Mouse (Mus musculus) E14TG2a.4 (cell line): ENCODE data around the gene Tmem248.

Source experiments
- H3K27me3 ChIP-seq: 2 replicates; pipeline ENCODE4 v1.6.1; 2014; ENCODE audit warnings: low read length, control low read depth; ENCODE audit not compliant: insufficient read depth
- H3K36me3 ChIP-seq: 2 replicates; pipeline ENCODE4 v1.6.1; 2014; ENCODE audit warnings: low read length, control low read depth; ENCODE audit not compliant: insufficient read depth
- H3K4me1 ChIP-seq: replicated peaks from 2 replicates; pipeline ENCODE4 v1.6.1; 2014; ENCODE audit warnings: low read depth, low read length, control low read depth
- H3K4me3 ChIP-seq: replicated peaks from 2 replicates; pipeline ENCODE4 v1.5.1; 2014; ENCODE audit warnings: mild to moderate bottlenecking, low read length
- H3K9me3 ChIP-seq: 2 replicates; pipeline ENCODE4 v1.6.1; 2014; ENCODE audit warnings: low read length, control low read depth
- CTCF ChIP-seq: conservative IDR thresholded peaks from 2 replicates; pipeline ENCODE4 v1.5.1; 2014; ENCODE audit warnings: low read length
- NANOG ChIP-seq: IDR thresholded peaks from 2 replicates; pipeline ENCODE4 v1.6.1; 2014; ENCODE audit warnings: borderline replicate concordance, low read length, mixed read lengths
- POU5F1 ChIP-seq: IDR thresholded peaks from 2 replicates; pipeline ENCODE4 v1.6.1; 2014; ENCODE audit warnings: low read length, borderline replicate concordance

The Tmem248 gene

DNA sequence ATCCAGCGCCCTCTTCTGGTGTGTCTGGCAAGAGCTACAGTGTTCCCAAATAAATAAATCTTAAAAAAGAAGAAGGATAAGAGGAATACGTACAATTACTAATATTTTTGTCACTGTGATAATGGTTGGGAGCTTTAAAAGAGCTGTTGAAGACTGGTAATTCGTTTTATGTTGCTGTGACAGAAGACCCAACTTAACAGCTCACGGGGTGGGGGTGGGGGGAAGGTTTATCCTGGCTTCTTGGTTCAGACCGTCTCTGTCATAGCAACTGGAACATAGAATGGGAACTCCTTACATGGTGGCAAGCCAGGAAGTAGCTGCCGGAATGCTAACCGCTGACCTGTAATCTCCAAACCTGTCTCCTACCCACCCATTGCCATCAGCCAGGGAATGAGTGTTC is at the start of gene Tmem248:
TSS of gene Tmem248 (plus strand) at position 301 of the 400 bp plus-strand sequence.
- Histone ChIP-seq H3K4me1 (peaks cover 56% of the 10 kb centered on the region), H3K4me3 (no peak within 1 kb of the TSS), H3K9me3 (no peaks in the 10 kb centered on the region), H3K36me3 (peaks cover 30% of the 10 kb centered on the region), H3K27me3 (no peaks in the 10 kb centered on the region)
- TF ChIP-seq CTCF = peak; percentile 30
- no peak for TF ChIP-seq NANOG
- no peak for TF ChIP-seq POU5F1

DNA sequence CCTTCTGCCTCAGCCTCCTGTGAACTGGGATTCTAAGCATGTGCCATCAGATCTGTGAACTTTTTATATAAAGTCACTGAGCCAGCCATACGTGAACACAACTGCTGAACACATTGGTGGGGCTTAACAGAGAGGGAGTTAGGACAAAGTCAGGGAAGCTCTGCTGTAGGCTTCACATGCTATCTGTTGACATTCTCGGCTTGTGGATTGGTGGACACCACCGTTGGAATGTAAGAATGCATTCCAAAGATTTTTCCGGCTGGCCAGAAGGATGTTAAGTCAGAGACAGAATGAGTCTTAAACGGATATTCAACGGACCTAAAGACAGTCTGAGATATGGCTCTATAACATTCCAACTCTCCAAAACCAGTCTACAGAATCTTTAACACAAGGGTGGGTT is 47.8 kb upstream of the Tmem248 start:
- no peaks in the 10 kb centered on the region for H3K36me3 ChIP-seq
- TF ChIP-seq CTCF = no peak
- no peak for TF ChIP-seq NANOG
- TF ChIP-seq POU5F1 = no peak

DNA sequence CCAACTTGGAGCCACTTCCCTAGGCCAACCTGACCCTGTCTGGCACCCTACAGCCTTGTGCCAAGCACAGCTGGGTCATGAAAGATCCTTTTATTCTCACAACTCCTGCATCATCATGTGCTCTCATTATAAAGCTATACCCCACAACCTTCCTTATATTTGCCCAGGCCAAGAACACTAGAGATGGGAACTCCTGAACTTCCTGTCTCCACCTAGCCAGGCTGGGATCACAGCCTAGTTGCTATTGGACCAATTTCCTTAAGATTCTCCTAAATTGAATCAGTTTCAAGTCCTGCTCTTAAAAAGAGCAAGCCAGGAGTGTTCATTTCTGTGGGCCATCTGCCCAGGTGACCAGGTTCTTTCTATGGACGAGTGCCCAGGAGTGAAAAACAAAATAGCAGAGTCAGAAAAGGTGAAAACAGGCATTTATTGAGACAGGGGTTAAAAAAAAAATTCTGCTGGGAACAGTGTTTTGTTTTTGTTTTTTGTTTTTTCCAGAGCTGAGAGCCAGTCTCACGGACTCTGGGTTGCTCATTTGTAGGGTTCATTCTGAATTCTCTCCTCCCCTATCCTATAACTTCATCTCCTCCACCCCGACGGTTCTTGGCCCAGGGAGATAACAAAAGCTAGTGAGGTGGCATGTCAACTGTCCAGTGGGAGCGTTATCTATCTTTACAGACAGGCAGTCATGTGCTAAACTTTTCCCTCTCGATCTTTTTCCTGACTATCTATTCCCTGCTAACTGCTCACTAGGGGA is 46.0 kb upstream of the Tmem248 start:
- Histone ChIP-seq H3K36me3 (no peaks in the 10 kb centered on the region), H3K27me3 (no peaks in the 10 kb centered on the region), H3K4me1 (peaks cover 42% of the 10 kb centered on the region), H3K9me3 (peaks cover 5% of the 10 kb centered on the region), H3K4me3 (peak overlapping the region; percentile 96)
- TF ChIP-seq NANOG (no peak), CTCF (no peak), POU5F1 (no peak)

More for the DNA sequence above, 47.8 kb upstream of the Tmem248 start:
- Histone ChIP-seq H3K4me1 (peaks cover 27% of the 10 kb centered on the region), H3K9me3 (peaks cover 5% of the 10 kb centered on the region), H3K27me3 (no peaks in the 10 kb centered on the region), H3K4me3 (no peak overlapping the region)

DNA sequence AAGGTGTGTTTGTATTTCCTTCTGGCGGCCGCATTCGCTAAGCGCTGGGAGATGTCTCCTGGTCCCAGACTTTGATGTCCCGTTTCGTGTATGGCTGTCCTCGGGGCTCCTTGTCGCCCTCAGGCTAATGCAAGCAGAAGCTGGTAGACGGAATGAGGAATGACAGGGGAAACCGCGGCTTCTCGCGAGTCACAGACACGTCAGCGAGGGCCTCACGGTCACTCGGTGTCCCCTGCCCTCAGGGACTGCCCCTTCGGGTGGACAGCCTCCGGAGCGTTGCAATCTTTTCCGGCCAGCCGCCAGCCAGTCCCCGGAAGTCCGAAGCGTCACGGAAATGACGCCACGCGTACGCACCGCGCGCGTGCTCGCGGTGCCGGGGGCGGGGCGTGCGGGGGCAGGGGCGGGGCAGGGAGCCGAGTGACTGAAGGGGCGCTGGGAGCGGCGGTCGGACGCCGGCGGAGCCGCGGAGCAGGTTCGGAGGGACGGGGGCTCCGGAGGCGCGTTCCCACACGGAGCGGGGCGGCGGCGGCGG is 45.4 kb upstream of the Tmem248 start, which contains the start of gene Rabgef1:
TSS of gene Rabgef1 (plus strand) at position 376 of the 532 bp plus-strand sequence.
- H3K27me3 ChIP-seq = no peaks in the 10 kb centered on the region
- H3K36me3 ChIP-seq = no peaks in the 10 kb centered on the region
- peak within 1 kb of the TSS; percentile 96 for H3K4me3 ChIP-seq
- peaks cover 5% of the 10 kb centered on the region for H3K9me3 ChIP-seq
- H3K4me1 ChIP-seq = peaks cover 47% of the 10 kb centered on the region
- TF ChIP-seq POU5F1 (no peak), NANOG (no peak), CTCF (no peak)

DNA sequence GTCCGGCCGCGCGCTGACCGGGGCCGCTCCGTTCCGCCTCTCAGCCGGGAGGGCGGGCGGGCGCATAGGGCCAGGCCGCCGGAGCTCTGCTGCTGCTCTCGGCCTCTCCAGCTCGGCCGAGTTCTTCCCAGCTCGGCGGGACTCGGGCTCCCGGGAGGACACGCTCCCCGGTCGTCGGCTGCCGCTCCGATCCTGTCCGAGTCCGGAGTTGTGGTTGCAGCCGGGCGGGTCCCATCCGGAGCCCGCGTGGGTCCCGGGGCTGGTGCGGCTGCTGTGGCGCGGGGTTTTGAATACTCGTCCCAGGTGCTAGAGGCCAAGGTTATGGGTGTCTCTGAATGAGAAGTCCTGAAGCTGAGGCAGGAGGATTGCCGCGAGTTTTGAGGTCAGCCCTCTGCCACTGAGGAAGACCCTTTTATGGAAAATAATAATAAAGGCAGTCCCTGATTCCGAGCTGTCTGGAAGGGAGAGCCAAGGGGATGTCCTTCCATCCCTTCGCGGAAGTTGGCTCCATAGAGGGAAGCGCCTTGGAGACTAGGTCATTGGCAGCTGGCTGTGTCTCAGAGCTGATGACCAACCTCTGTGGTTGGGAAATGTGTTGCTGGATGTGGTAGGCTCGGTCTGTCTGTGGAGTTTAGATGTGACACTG is 44.8 kb upstream of the Tmem248 start:
- TF ChIP-seq CTCF (no peak), POU5F1 (no peak), NANOG (no peak)
- H3K9me3 ChIP-seq = peaks cover 5% of the 10 kb centered on the region
- H3K4me1 ChIP-seq = peaks cover 51% of the 10 kb centered on the region
- peak overlapping the region; percentile 96 for H3K4me3 ChIP-seq
- H3K27me3 ChIP-seq = no peaks in the 10 kb centered on the region
- no peaks in the 10 kb centered on the region for H3K36me3 ChIP-seq

DNA sequence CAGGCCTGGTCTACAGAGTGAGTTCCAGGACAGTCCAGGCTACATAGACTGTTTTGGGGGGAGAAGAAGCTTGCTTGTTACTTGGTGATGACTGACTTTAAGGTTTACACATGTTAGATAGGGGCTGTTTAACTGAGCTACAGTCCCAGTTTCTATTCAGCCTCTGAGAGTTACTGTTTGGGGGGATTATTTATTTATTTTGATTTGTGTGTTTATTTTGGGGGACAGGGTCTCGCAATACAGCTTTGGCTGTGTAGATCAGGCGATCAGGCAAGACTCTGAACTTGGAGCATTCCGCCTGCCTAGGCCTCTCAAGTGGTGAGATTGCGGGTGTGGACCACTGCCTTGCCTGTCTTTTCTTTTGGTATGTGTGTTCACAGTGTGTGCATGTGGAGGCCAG is 43.9 kb upstream of the Tmem248 start:
- Histone ChIP-seq H3K4me1 (peaks cover 59% of the 10 kb centered on the region), H3K36me3 (no peaks in the 10 kb centered on the region), H3K4me3 (peak overlapping the region; percentile 96), H3K9me3 (peaks cover 4% of the 10 kb centered on the region), H3K27me3 (no peaks in the 10 kb centered on the region)
- no peak for TF ChIP-seq NANOG
- TF ChIP-seq POU5F1 = no peak
- no peak for TF ChIP-seq CTCF

DNA sequence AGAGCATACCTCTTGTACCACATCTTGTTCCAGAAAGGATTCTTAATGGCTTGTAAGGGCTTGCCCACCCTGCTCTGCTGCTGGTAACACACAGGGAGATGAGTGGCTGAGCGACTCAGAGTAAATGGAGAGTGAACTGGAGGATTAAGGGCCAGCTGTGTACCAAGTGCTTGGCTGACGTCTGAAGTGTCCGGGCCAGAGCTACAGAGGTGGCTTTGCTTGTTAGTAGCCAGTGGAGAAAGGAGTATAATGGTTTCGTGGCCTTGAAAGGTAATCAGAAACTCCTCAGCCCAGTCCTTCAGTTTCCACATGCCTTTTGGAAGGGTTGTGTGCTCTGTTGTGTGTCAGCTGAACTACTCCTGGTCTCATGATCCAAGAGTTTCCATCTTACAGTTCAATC is 39.0 kb upstream of the Tmem248 start:
- TF ChIP-seq NANOG (no peak), POU5F1 (no peak), CTCF (no peak)
- no peak overlapping the region for H3K4me3 ChIP-seq
- no peaks in the 10 kb centered on the region for H3K27me3 ChIP-seq
- peaks cover 84% of the 10 kb centered on the region for H3K4me1 ChIP-seq
- H3K36me3 ChIP-seq = no peaks in the 10 kb centered on the region
- H3K9me3 ChIP-seq = no peaks in the 10 kb centered on the region

DNA sequence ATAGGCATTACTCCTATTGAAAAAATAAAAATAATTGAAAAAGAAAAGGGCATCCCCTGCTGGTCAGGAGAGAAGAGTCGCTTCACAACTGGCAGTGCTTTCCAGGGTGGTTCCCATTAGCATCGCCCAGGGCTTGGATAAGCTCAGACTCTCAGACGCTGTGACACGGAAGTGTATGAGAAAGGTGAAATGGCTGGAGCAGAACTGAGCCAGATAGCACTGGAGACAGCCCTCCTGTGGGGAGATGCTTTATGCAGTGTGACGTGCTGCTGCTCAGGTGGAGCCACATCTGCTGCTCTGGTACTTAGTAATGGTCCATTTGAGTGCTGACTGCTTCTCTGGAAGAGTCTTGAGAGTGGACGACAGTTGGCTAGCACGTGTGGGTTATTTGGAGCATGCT is 36.5 kb upstream of the Tmem248 start:
- Histone ChIP-seq H3K4me3 (peak overlapping the region; percentile 23; the same call in 1 of the 2 replicates), H3K36me3 (no peaks in the 10 kb centered on the region), H3K4me1 (peaks cover 73% of the 10 kb centered on the region), H3K27me3 (no peaks in the 10 kb centered on the region), H3K9me3 (no peaks in the 10 kb centered on the region)
- no peak for TF ChIP-seq NANOG
- peak; percentile 41 for TF ChIP-seq CTCF
